Mouse (Mus musculus) WW6 (cell line): ENCODE results near the gene C030005K15Rik.
"Not testable (repeated sequence)": the region's sequence is repeated elsewhere in the genome, so short reads cannot be mapped to it uniquely, and the experiment has no call there.

Experiments used
- DNase-seq: peaks from one replicate; pipeline ENCODE4 v3.0.0-alpha.2; 2013; ENCODE audit warnings: low read depth, low spot score

C030005K15Rik gene

GRCm38 (mm10) chr10:97726655-97727054, at the start of gene C030005K15Rik:
Gene C030005K15Rik, minus strand, starts transcription at chr10:97726755.
- DNase-seq, result not testable (repeated sequence)

- peak; percentile 3 for DNase-seq
These were observed 41.7 kb upstream of the C030005K15Rik start for GRCm38 (mm10) chr10:97768171-97768749.

- no peak for DNase-seq
These were observed 27.3 kb upstream of the C030005K15Rik start for GRCm38 (mm10) chr10:97753821-97754220.

GRCm38 (mm10) chr10:97747231-97747630, 20.7 kb upstream of the C030005K15Rik start:
- DNase-seq, result no peak

GRCm38 (mm10) chr10:97725929-97726328, 626 bp downstream of the C030005K15Rik start:
- DNase-seq, result no peak

GRCm38 (mm10) chr10:97722709-97723108, 3.8 kb downstream of the C030005K15Rik start:
- no peak for DNase-seq

- no peak for DNase-seq
These were observed 5.9 kb downstream of the C030005K15Rik start for GRCm38 (mm10) chr10:97720625-97721024.

GRCm38 (mm10) chr10:97718021-97718420, 8.5 kb downstream of the C030005K15Rik start:
- no peak for DNase-seq

GRCm38 (mm10) chr10:97717233-97717632, 9.3 kb downstream of the C030005K15Rik start:
- DNase-seq, result no peak

GRCm38 (mm10) chr10:97715289-97715906, 11.2 kb downstream of the C030005K15Rik start:
- DNase-seq, result no peak

GRCm38 (mm10) chr10:97714584-97714983, 12.0 kb downstream of the C030005K15Rik start:
- DNase-seq, result no peak

GRCm38 (mm10) chr10:97712687-97713086, 13.9 kb downstream of the C030005K15Rik start:
- DNase-seq, result no peak

- DNase-seq, result no peak
These were observed 22.0 kb downstream of the C030005K15Rik start for GRCm38 (mm10) chr10:97704562-97704961.

GRCm38 (mm10) chr10:97702321-97702720, 24.2 kb downstream of the C030005K15Rik start:
- DNase-seq, result no peak

GRCm38 (mm10) chr10:97693398-97694135, 33.0 kb downstream of the C030005K15Rik start:
- no peak for DNase-seq

GRCm38 (mm10) chr10:97692913-97693312, 33.6 kb downstream of the C030005K15Rik start, which contains the start of gene Ccer1:
Gene Ccer1, plus strand, starts transcription at chr10:97693059.
- DNase-seq, result no peak

- no peak for DNase-seq
These were observed 37.1 kb downstream of the C030005K15Rik start for GRCm38 (mm10) chr10:97689425-97689824.

- DNase-seq, result no peak
These were observed 39.4 kb downstream of the C030005K15Rik start for GRCm38 (mm10) chr10:97687198-97687597.

- no peak for DNase-seq
These were observed 43.6 kb downstream of the C030005K15Rik start for GRCm38 (mm10) chr10:97682981-97683380.
